Mouse (Mus musculus): ENCODE results near the gene Armc9.
A peak's percentile ranks its signal among the peaks of the same experiment; 100 is the strongest.

Gene Armc9

GRCm38 (mm10) chr1:86154133-86154823 lies at the start of gene Armc9:
Gene Armc9, plus strand, starts transcription at chr1:86154780.
- DNase-seq (ENCODE audit: low read depth, low spot score) = peak; percentile 93

DNA sequence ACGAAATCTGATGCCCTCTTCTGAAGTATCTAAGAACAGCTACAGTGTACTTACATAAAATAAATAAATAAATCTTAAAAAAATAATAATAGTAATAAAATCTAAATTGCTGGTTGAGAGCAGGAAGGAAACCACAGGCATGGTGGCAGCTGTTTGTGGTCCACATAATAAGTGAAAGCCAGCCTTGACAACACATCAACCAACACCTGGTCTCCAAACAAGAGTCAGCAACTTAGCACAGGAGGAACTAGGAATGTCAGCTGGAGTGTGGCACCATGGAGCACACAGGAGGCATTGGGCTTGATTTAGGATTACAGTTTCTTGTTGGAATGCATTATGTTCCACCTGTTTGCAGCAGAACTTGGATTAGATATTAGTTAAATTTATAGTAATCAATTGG lies 49.5 kb upstream of the Armc9 start:
- DNase-seq (ENCODE audit: low read depth, low spot score) = no peak

DNA sequence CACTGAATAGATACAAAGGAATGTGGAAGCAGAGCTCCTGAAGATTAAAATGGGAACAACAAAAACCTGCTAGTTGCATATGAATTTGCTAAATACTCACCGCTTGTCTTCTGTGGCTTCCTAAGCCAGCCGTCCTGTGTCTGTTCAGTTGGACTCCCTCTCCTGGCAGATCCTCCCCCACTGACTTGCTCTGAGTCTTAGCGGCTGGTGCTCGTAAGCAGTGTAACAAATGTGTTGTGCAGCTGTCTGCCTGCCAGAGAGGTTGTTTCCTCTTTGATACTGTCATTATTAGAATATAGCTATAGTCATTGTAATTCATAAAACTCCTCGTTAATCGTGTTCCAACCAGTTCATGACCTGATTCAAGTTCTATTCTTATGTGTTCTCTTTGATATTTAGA lies 42.8 kb upstream of the Armc9 start, which contains the start of gene Htr2b:
TSS of gene Htr2b (minus strand) at position 192 of the 400 bp plus-strand sequence.
- no peak for DNase-seq (ENCODE audit: low read depth, low spot score)

DNA sequence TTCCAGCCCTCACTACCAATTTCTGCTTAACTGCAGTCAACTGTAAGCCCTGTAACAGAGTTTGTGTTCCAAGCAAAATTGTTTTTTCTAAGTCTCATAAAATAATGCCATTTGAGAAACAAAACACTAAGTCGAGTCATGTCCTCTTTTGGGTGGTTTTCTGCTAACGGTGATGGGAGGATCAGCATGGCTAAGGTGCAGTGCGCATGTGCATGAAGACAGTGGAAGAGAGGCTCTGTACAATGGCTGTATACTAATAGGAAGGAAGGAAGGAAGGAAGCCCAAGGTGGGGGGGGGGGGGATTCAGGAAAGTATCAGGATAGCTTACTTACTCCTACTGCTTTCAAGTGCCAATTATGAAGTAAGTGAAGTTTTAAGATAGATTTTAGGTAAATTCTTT lies 40.4 kb upstream of the Armc9 start:
- DNase-seq (ENCODE audit: low read depth, low spot score) = no peak

DNA sequence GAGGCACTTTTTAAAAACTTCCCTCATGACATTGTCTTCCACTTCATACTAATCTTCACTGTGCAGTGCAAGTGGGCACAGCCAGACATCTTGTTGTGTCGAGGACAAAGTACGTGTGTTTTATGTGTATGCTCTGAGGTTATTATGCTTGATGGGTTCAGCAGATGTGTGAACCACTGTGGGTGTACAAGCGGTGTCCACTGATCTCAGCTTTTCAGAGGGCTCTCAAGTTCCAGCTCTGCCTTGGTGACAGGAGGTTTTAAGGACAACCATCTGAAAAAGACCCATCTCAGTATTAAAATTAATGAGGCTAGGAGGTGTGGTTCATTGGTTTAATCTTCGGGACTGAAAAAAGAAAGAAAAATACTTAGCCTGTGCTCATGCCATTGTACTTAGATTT lies 35.0 kb upstream of the Armc9 start:
- DNase-seq (ENCODE audit: low read depth, low spot score) = no peak

GRCm38 (mm10) chr1:86126036-86126435 lies 28.5 kb upstream of the Armc9 start:
- DNase-seq (ENCODE audit: low read depth, low spot score) = no peak

GRCm38 (mm10) chr1:86133337-86133736 lies 21.2 kb upstream of the Armc9 start, which contains the start of gene Gm21972:
Gene Gm21972, plus strand, starts transcription at chr1:86133637.
- no peak for DNase-seq (ENCODE audit: low read depth, low spot score)

- DNase-seq (ENCODE audit: low read depth, low spot score) = no peak
Measured at GRCm38 (mm10) chr1:86135315-86135714, 19.3 kb upstream of the Armc9 start.

- DNase-seq (ENCODE audit: low read depth, low spot score) = no peak
Measured at GRCm38 (mm10) chr1:86141081-86141480, 13.5 kb upstream of the Armc9 start.

GRCm38 (mm10) chr1:86143165-86143564 lies 11.4 kb upstream of the Armc9 start:
- no peak for DNase-seq (ENCODE audit: low read depth, low spot score)

DNA sequence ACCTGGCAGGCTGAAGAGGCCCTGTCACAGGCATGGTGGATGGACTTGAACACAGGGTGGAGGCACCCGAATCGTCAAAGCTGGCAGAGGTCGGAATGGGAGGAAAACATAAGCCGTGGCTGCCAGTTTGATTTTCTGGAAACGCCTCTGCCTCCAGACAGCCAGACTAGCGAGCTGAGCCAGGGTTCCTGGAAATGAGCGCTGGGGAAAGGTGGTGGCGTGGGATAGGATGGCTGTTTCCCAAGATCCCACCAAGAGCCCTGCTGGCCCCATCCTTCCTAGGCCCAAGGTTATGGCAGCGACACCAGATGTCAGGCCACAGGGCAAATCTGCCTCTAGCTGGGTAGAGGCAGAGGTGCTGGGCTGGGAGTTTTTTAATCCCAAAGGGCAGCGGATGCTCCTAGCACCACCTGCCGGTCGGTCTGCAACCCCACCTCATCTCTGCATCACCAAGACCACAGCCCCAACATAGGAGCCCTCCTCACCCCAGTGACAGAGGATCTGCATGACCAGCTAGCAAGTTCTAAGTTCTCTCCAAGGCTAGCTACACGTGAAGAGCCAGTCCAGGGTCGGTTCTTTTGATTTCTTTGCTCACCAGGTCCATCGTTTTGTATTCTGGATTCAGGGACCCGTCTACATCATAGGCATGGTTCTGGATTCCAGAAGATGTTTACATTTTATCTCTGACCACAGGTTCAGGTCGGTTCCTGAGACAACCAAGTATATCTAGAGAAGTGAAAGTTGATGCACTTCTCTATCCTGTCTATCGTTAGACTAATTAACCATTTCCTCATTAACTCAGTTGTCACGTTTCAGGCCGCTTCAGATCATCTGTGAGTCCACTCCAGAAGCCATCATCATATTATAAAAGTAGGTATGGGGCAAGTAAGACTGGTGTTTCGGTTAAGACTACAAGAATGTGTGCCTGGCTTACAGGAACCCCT lies 10.3 kb upstream of the Armc9 start:
- DNase-seq (ENCODE audit: low read depth, low spot score) = no peak

DNA sequence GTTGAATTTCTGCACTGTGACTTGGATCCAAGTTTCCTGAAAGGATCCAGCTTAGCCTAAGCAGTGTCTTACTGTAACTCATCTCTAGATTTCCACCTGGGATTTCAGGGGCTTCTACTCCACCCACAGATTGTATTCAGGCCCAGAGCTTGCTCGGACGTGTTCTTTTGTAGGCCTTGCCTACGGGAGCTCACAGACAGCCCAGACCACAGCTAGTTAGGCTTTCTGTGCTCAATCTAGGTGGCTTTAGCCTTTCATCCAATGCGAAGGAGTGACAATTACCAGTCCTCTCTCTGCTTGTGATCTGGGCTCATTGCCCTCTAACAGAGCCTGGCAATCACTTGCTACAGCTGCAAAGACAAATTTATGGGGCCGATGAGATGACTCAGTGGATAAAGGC lies 8.3 kb upstream of the Armc9 start:
- no peak for DNase-seq (ENCODE audit: low read depth, low spot score)

DNA sequence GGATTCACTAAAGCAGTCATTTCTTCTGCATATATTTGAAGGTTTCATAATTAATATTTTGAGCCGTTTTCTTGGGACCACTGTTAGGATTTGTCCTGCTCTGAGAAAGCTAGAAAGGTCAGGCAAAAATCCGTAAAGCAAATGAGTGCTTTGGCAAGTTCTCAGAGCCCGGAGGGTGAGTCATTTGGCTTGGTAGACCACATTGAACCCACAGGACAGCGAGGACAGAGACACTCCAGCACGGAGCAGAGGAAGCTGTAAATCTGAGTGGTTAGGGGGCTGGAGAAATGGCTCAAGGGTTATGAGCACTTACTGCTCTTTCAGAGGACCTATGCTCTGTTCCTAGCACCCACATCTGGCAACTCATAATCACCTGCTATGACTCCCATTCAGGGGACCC lies 7.0 kb upstream of the Armc9 start:
- no peak for DNase-seq (ENCODE audit: low read depth, low spot score)

DNA sequence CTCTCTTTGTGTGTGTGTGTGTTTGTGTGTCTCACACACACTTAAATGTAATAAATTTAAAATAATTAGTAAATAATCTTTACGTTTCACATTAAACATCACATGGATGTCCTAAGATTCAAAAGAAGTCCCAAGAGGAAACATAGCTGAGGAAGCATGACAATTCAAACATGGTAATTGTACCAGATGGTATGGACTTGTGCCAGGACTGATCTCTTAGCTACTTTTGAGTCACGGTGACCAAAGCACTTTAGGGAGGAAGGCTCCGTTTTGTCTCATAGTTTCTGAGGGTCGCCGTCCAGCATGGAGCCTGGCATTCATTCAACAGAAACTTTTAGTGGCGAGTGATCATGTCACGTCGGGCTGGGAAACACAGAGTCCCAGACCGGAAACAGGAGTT lies 6.4 kb upstream of the Armc9 start:
- DNase-seq (ENCODE audit: low read depth, low spot score) = no peak

- no peak for DNase-seq (ENCODE audit: low read depth, low spot score)
Measured at GRCm38 (mm10) chr1:86150929-86151328, 3.7 kb upstream of the Armc9 start.

DNA sequence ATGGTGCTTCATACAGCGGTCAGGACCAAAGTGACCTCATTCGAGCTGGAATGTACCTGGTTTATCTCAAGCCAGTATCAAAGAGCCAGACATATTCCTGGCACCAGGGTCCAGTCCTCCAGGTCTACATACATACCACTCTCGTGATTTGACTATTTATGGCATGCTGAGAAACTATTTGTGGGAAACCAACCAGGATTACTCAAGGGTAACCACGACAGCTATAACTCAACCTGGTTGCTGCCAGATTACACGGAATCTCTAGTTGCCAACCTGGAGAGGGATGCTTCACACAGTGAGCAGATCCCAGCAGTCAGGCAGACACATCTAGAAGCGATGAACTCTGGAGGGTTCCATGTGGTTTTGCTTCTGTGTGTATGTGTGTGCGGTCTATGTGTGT lies 3.2 kb upstream of the Armc9 start:
- DNase-seq (ENCODE audit: low read depth, low spot score) = no peak

DNA sequence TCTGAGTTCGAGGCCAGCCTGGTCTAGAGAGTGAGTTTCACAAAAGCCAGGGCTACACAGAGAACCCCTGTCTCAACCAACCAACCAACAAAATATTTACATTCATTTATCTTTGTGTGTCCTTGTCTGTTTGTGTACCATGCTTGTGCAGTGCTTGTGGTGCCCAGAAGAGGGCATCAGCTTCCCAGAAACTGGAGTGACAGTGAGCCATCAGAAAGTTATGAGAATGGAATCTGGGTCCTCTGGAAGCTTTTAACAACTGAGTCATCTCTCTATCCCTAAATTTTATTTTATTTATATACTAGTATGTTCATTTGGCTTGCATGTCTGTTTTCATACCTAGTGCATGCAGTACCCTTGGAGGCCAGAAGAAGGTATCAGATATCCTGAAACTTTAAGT lies 2.0 kb upstream of the Armc9 start:
- DNase-seq (ENCODE audit: low read depth, low spot score) = no peak

DNA sequence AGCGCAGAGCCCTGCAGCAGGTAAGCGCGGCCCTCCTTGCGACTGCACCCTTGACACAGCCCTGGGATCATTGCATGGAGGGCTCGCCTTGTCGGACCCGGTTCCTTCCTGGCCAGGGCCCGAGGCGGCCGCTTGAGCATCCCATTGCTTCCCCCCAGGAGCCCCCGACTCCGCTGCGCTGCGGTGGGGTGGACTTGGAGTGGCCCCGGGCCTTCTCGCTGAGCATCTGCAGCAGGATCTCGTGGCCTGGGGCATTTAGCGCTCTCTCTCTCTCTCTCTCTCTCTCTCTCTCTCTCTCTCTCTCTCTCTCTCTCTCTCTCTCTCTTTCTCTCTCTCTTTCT lies 214 bp downstream of the Armc9 start:
- no peak for DNase-seq (ENCODE audit: low read depth, low spot score)

DNA sequence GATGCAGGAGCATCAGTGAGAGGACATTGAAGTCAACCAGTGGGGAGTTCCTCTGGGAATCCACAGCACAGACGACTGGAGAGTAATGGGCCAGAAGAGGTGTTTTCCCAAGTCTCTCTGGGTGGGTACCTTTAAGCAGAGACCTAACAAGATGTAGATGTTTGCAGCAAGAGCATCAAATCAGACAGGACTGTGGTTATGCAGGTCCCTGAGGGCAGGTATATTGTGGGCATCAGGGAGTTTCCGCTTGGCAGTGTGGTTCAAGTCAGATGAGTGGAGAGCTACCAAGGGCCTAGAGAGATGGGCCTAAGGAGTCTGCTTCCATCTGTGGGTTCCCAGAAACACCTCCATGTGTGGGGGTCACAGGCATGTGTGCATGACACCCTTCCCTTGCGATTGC lies 1.5 kb downstream of the Armc9 start:
- DNase-seq (ENCODE audit: low read depth, low spot score) = no peak

GRCm38 (mm10) chr1:86156595-86156994 lies 2.0 kb downstream of the Armc9 start:
- no peak for DNase-seq (ENCODE audit: low read depth, low spot score)

GRCm38 (mm10) chr1:86160059-86160458 lies 5.5 kb downstream of the Armc9 start:
- DNase-seq (ENCODE audit: low read depth, low spot score) = no peak

- no peak for DNase-seq (ENCODE audit: low read depth, low spot score)
Measured at GRCm38 (mm10) chr1:86160479-86160878, 5.9 kb downstream of the Armc9 start.

- no peak for DNase-seq (ENCODE audit: low read depth, low spot score)
Measured at GRCm38 (mm10) chr1:86161061-86161460, 6.5 kb downstream of the Armc9 start.
